Mouse (Mus musculus) neural tube, embryonic 13.5 days (tissue): ENCODE measurements at regions not wholly inside any gene's neighbourhood (a gene's known extent, or its start where the extent isn't known, plus 50 kb on each side); places are given as distances from the start of the nearest gene placed in this dataset.
"Not testable (repeated sequence)": the region's sequence is repeated elsewhere in the genome, so short reads cannot be mapped to it uniquely, and the experiment has no call there.

ENCODE experiments used
- ATAC-seq: fragments of 200-750 bp; cut with Nextera tagmentation; 2 replicates; pipeline ENCODE4 v1.8.0; 2017; ENCODE audit warnings: low read depth, mild to moderate bottlenecking, moderate TSS enrichment, moderate library complexity
- H3K27ac ChIP-seq: fragments of 300-500 bp; sonication (generic); replicated peaks from 2 replicates; pipeline ENCODE4 v1.5.1; 2015; ENCODE audit warnings: moderate library complexity, mild to moderate bottlenecking, inconsistent platforms
- H3K27me3 ChIP-seq: fragments of 300-500 bp; sonication (generic); 2 replicates; pipeline ENCODE4 v1.6.1; 2015; ENCODE audit warnings: mild to moderate bottlenecking, inconsistent platforms
- H3K36me3 ChIP-seq: fragments of 300-500 bp; sonication (generic); 2 replicates; pipeline ENCODE4 v1.6.1; 2015; ENCODE audit warnings: mild to moderate bottlenecking, inconsistent platforms
- H3K4me1 ChIP-seq: fragments of 300-500 bp; sonication (generic); replicated peaks from 2 replicates; pipeline ENCODE4 v1.6.1; 2015; ENCODE audit warnings: inconsistent platforms
- H3K4me2 ChIP-seq: fragments of 300-500 bp; sonication (generic); 2 replicates; pipeline ENCODE4 v1.6.1; 2015; ENCODE audit warnings: inconsistent platforms, mild to moderate bottlenecking, moderate library complexity
- H3K4me3 ChIP-seq: fragments of 300-500 bp; sonication (generic); 2 replicates; pipeline ENCODE4 v1.5.1; 2015; ENCODE audit warnings: mild to moderate bottlenecking, inconsistent platforms
- H3K9ac ChIP-seq: fragments of 300-500 bp; sonication (generic); 2 replicates; pipeline ENCODE4 v1.6.1; 2015; ENCODE audit warnings: moderate library complexity, mild to moderate bottlenecking, inconsistent platforms
- H3K9me3 ChIP-seq: fragments of 300-500 bp; sonication (generic); 2 replicates; pipeline ENCODE4 v1.6.1; 2016; ENCODE audit warnings: inconsistent platforms
- WGBS: fragments of 180-500 bp; shearing (Covaris S2); methylation state at CpG from one replicate; pipeline ENCODE4 v1.1.7; 2015; 5-methylcytosine and 5-hydroxymethylcytosine counted together

- H3K4me1 ChIP-seq, H3K4me2 ChIP-seq, H3K4me3 ChIP-seq, ATAC-seq, H3K9me3 ChIP-seq, H3K9ac ChIP-seq, H3K27ac ChIP-seq, H3K36me3 ChIP-seq, H3K27me3 ChIP-seq: not testable (repeated sequence)
- WGBS, result 91% methylated on average over 1 of the region's 1 CpGs
These were observed 227.9 kb downstream of the Scg2 start for GRCm38 (mm10) chr1:79211981-79212380.

GRCm38 (mm10) chr1:79207207-79207606 lies 232.7 kb downstream of the Scg2 start:
- no peak overlapping the region for H3K4me2 ChIP-seq
- H3K27me3 ChIP-seq, result no peaks in the 10 kb centered on the region
- no peak for ATAC-seq
- no peak overlapping the region for H3K27ac ChIP-seq
- 56% methylated on average over 1 of the region's 1 CpGs for WGBS
- H3K4me3 ChIP-seq, result no peak overlapping the region
- H3K36me3 ChIP-seq, result no peaks in the 10 kb centered on the region
- H3K4me1 ChIP-seq, result no peaks in the 10 kb centered on the region
- H3K9me3 ChIP-seq, result no peaks in the 10 kb centered on the region
- no peak overlapping the region for H3K9ac ChIP-seq

- Histone ChIP-seq H3K9me3 (no peaks in the 10 kb centered on the region), H3K4me1 (no peaks in the 10 kb centered on the region), H3K4me3 (no peak overlapping the region), H3K27ac (no peak overlapping the region), H3K27me3 (no peaks in the 10 kb centered on the region), H3K36me3 (no peaks in the 10 kb centered on the region), H3K9ac (no peak overlapping the region), H3K4me2 (no peak overlapping the region)
- 91% methylated on average over 3 of the region's 3 CpGs for WGBS
- no peak for ATAC-seq
These were observed 242.2 kb downstream of the Scg2 start for GRCm38 (mm10) chr1:79197682-79198081.

- no peak overlapping the region for H3K27ac ChIP-seq
- no peaks in the 10 kb centered on the region for H3K4me1 ChIP-seq
- no peak for ATAC-seq
- H3K36me3 ChIP-seq, result no peaks in the 10 kb centered on the region
- no peak overlapping the region for H3K4me2 ChIP-seq
- H3K4me3 ChIP-seq, result no peak overlapping the region
- no peaks in the 10 kb centered on the region for H3K27me3 ChIP-seq
- no peak overlapping the region for H3K9ac ChIP-seq
- H3K9me3 ChIP-seq, result no peaks in the 10 kb centered on the region
- WGBS, result 89% methylated on average over 3 of the region's 3 CpGs
These were observed 248.9 kb downstream of the Scg2 start for GRCm38 (mm10) chr1:79191031-79191430.

GRCm38 (mm10) chr1:79183534-79184411 lies 256.1 kb downstream of the Scg2 start:
- Histone ChIP-seq H3K4me3 (no peak overlapping the region), H3K36me3 (no peaks in the 10 kb centered on the region), H3K4me1 (no peaks in the 10 kb centered on the region), H3K4me2 (no peak overlapping the region), H3K9me3 (no peaks in the 10 kb centered on the region), H3K9ac (no peak overlapping the region), H3K27me3 (no peaks in the 10 kb centered on the region), H3K27ac (no peak overlapping the region)
- ATAC-seq, result no peak
- WGBS, result 95% methylated on average over 5 of the region's 5 CpGs

- no peak overlapping the region for H3K4me2 ChIP-seq
- H3K9me3 ChIP-seq, result no peaks in the 10 kb centered on the region
- WGBS, result 91% methylated on average over 3 of the region's 3 CpGs
- H3K27me3 ChIP-seq, result no peaks in the 10 kb centered on the region
- H3K4me3 ChIP-seq, result no peak overlapping the region
- H3K27ac ChIP-seq, result no peak overlapping the region
- ATAC-seq, result no peak
- H3K9ac ChIP-seq, result no peak overlapping the region
- H3K4me1 ChIP-seq, result no peaks in the 10 kb centered on the region
- H3K36me3 ChIP-seq, result no peaks in the 10 kb centered on the region
These were observed 295.8 kb downstream of the Scg2 start for GRCm38 (mm10) chr1:79144113-79144512.
